Mouse (Mus musculus) liver, adult 2 months (tissue): Measurements from ENCODE around the gene Mcrs1.

Experiments used
- CTCF ChIP-seq: fragments of 200-500 bp; IDR thresholded peaks from 2 replicates; pipeline ENCODE4 v1.5.1; 2011; ENCODE audit warnings: low read depth, low read length, control low read depth
- POLR2A ChIP-seq: fragments of 200-500 bp; IDR thresholded peaks from 2 replicates; pipeline ENCODE4 v1.6.1; 2011; ENCODE audit warnings: low read length, control low read depth; ENCODE audit not compliant: insufficient read depth; ENCODE audit errors: extremely low read depth

GRCm38 (mm10) chr15:99294813-99295374, 43.1 kb upstream of the Mcrs1 start, which contains the start of gene Prpf40b:
- TF ChIP-seq POLR2A = peak; percentile 38; the same call in 1 of the 2 replicates
- TF ChIP-seq CTCF = peak; percentile 43
